Mouse (Mus musculus) c-Kit-positive CD71-negative TER-119-negative erythroid progenitor cells, embryonic 14.5 days (primary cell): ENCODE data around the gene Slc24a3.

ENCODE experiments used
- DNase-seq: peaks from one replicate; pipeline ENCODE4 v3.0.0-alpha.2; 2013; ENCODE audit warnings: low read depth

Slc24a3 gene

GRCm38 (mm10) chr2:145363604-145364003, 196.1 kb downstream of the Slc24a3 start:
- DNase-seq: no peak

DNA sequence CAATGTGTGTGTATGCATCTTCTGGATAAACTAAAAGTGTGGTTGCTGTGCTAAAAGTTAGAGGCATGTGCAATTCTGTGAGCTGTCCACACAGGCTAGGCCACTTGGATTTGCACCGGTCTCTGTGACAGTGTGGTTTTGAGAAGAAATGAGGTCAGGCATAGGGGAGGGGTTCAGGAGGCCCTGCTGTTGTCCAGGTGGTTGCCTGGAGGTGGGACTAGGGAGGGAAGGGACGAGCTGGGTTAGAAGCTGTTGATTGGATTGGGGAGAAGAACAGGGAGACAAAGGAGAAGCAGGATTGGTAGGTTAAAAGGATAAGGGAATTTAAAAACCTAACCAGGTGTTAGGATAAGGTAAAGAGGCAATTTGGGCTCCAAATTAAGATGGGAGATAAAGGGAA, 201.1 kb downstream of the Slc24a3 start:
- no peak for DNase-seq

- peak; percentile 4 for DNase-seq
These were observed 203.2 kb downstream of the Slc24a3 start for GRCm38 (mm10) chr2:145370795-145371194.

DNA sequence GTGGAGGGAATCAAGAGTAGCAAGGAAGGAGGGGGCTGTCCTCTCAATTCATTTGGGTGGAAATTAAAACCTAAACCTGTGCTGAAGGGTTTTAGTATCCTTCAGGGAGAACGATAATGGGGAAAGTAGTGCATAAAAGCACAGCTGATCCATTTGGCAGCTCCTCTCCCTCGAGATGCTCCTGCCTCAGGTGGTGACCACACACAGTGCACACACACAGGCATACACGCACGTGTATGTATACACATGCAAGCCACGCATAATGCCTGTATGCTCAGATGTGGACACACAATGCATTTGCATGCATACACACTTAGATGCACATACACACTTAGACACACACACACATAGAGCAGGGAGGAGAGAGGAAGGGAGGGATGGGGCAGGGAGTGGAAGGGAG, 206.2 kb downstream of the Slc24a3 start:
- DNase-seq: no peak

DNA sequence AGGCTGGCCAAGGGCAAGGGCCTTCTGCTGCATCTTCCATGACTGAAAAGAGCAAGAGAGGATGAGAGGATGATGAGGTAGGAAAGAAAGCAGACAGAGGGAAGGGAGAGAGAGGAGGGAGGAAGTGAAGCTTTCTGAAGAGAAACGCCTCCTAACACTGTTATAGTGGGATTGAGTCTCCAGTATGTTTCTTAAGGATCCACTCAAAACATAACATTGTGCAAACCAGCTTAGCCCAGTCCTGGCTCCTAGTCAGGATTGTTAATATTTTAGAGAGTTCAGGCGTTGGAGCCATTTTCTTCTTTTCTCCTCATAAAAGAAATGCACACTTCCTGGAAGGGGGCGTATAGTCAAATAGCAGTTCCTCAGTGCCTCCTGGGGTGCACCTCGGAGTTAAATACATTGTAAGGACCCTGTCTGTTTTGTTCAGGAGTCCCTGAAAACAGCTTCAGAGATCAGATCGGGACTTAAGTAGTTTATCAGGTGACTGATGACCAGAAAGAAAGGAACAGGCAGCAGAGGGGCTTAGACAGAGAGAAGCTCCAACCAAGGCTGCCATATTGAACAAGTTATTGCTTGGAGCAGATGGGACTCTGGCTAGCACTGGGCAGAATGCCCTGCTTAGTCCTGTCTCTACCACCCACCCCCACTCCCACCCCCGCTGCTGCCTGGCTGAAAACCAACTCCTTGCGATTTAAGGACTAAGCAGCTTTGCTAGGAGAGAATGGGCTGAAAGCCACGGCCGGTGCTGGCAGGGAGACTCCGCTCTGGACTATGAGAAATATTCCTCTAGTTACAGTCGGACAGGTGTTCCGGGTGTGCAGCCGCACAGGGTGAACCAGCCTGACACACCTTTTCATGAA, 215.6 kb downstream of the Slc24a3 start:
- no peak for DNase-seq

DNA sequence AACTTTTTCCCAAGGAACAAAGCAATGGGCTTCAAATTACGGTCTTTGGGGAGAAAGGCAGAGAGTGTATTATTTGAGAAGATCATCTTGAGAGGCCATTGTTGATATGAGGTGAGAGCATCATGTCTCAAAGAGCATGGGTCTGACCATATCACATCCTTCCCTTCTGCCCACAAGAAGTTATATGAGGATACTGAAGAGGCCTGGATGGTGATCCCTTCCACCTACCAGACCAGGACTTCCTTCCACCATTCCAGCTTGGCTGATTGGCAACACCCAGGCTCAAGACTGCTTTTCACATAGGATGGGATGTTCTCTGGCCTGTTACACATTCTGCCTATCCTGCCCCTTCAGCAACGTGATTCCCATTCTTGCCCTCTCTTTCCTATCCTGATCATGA, 216.7 kb downstream of the Slc24a3 start:
- DNase-seq: no peak

GRCm38 (mm10) chr2:145385220-145385619, 217.7 kb downstream of the Slc24a3 start:
- DNase-seq: no peak

- no peak for DNase-seq
These were observed 218.2 kb downstream of the Slc24a3 start for GRCm38 (mm10) chr2:145385773-145386172.

- no peak for DNase-seq
These were observed 228.2 kb downstream of the Slc24a3 start for GRCm38 (mm10) chr2:145395804-145396203.

DNA sequence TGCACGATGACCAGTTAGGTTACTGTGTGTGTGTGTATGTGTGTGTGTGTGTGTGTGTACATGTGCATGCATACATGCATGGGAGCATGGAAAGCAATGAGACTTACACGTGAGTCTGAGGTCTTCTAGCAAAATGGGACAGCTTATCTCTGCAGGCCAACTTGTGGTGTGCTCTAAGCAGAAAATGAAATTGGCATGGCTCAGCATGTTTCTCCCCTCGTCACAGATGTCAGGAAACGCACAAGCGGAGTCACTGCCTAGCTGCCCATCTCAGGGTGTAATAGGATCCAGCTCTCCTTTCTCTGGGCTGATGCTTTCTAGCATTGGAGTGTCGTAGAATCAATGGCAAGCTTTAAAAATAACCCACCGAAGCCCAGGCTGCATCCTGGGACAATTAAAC, 229.0 kb downstream of the Slc24a3 start:
- no peak for DNase-seq

- DNase-seq: no peak
These were observed 230.1 kb downstream of the Slc24a3 start for GRCm38 (mm10) chr2:145397456-145398206.

- no peak for DNase-seq
These were observed 233.8 kb downstream of the Slc24a3 start for GRCm38 (mm10) chr2:145401240-145401805.

DNA sequence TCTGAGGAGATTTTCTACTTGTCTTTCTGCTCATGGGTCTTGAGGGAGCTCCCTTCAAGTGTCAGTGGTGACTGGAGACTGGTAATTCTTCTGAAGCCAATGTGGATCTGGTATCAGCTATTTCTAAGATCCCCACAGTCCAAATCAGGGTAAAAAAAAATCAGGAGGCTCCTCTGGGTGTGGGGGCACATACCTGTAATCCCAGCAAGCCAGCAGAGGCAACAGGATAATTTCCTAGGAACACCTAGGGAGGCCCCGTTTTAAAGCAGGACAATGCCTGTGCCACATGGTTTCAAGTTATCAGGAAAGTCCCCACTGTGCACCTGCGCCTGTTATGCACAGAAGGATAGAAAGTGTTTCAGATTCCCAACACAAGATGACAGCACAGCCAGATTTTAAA, 234.4 kb downstream of the Slc24a3 start:
- no peak for DNase-seq

DNA sequence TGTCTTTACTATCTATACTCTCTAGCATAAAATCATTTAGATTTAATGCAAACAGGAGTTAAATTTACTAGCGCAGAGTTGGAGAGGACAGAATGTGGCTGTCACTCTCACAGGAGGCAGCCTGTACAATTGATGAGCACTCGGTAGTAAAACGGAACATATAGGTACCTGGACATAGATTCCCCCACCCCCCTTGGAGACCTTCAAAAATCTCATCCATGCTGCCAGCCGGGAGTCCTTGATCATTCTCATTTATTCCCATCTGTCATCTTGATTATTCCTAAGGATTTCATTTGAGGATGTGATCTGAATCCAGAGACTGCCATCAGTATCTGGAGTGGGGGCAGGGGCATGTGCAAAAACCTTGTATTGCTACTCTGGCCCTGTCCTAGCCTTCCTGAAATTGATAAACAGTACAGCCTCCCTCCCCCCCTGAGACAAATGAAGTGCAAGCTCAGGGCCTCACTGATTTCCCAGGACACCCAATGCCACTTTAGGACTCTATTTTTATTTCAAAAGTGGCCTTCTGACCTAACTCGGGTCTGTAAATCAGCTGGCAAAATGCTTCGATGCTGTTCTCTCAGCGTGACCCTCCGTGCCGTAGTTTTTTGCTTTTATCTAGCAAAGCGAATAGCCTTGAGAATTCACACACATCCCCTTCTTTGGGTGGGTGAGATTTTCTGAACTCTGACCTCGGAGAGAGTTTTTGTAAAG, 237.4 kb downstream of the Slc24a3 start:
- no peak for DNase-seq

GRCm38 (mm10) chr2:145405746-145406145, 238.2 kb downstream of the Slc24a3 start:
- DNase-seq: no peak

- DNase-seq: no peak
These were observed 250.2 kb downstream of the Slc24a3 start for GRCm38 (mm10) chr2:145417738-145418137.

DNA sequence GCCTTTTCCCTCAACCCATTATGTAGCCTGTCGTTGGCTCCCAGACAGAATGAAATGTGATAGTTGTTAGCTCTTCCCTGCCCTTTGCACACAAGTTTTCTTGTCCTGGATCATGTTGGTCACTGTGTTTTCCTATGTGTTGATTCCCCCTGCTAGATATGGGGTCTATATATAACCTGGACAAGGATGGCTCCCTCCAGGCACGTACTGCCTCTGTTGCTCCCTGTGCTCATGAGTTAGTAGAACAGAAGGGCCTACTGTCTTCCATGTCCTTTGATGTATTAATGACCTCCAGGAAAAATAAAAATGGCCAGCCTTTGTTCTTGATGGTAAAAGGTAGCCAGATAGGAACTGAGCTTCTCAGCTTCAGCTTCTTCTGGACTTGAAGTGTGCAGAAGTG, 251.5 kb downstream of the Slc24a3 start:
- DNase-seq: no peak

DNA sequence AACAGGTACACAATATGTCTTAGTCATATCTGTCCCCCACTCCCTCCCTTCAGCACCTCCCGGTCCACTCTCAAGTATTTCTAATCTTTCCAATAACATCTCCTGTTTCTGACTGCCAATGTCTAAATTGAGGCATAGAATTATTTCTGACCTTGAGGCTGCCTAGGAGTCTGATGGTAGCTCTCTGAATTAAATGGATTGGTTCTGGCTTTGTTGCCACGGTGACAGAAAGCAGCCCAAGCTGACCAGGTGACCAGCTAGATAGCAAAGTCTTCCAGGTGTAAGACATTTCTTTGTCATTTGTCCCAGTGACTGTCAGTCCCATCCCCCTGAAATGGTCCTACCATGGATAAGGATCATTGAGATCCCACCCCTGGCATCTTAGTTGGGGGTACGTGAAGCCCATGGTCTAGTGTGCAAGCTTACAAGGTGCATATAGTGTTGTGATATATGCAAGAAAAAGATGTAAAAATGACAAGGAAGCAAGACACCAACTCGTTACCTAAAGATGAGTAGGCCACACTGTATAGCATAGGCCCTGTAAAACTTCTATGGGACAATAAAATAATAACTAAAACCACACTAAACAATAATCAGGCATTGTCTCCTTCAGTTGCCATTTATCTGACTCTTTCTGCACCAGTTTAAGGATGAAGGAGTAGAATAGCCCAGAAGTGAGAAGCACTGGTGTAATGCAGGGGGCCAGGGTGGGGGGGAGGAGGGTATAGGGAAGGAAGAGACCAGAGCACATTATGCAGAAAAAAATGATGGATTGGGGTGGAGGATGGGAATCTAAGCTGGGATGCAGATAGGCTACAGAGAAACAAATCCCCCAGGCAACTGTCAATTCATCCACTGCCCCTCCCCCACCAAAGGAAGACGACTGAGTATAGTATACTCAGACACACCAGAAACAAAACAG, 253.7 kb downstream of the Slc24a3 start:
- no peak for DNase-seq

- no peak for DNase-seq
These were observed 254.3 kb downstream of the Slc24a3 start for GRCm38 (mm10) chr2:145421889-145422212.

GRCm38 (mm10) chr2:145429982-145430381, 262.4 kb downstream of the Slc24a3 start:
- no peak for DNase-seq

DNA sequence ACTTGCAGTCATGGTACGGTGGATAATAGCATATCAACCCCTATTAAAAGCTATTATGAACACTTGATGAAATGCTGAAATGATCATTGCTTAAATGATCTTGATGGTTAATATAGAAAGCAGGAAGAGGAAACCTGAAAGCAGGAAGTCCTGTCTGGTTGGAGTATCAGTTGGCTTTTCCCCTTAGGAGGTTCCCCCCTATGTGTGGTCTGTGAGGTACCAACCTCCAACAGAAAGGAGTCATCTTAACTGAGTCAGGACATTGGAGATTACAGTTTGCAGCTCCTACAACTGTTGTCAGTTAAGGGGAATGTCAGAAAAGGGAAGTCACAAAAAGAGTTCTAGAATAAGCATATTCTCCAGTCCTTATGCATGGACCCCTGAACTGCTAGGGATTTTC, 266.5 kb downstream of the Slc24a3 start:
- DNase-seq: no peak
